Mouse (Mus musculus) kidney, postnatal 0 days (tissue): ENCODE measurements around the gene Usp38. TPM values are rescaled to one million over a fixed set of nuclear protein-coding genes. Genes with fewer than 3 reads are reported as not detected.

ENCODE experiments used
- ATAC-seq: fragments of 200-750 bp; cut with Nextera tagmentation; replicated peaks from 2 replicates; pipeline ENCODE4 v1.8.0; 2017; ENCODE audit warnings: low read depth, moderate number of reproducible peaks, moderate TSS enrichment, moderate library complexity; ENCODE audit not compliant: low FRiP score
- DNase-seq: peaks from one replicate; pipeline ENCODE4 v3.0.0-alpha.2; 2016; ENCODE audit warnings: low spot score
- H3K27ac ChIP-seq: fragments of 300-500 bp; sonication (generic); 2 replicates; pipeline ENCODE4 v1.5.1; 2014; ENCODE audit warnings: mild to moderate bottlenecking
- H3K27me3 ChIP-seq: fragments of 300-500 bp; sonication (generic); 2 replicates; pipeline ENCODE4 v1.6.1; 2014; ENCODE audit warnings: low read length, mixed read lengths; ENCODE audit not compliant: insufficient read depth
- H3K36me3 ChIP-seq: fragments of 300-500 bp; sonication (generic); 2 replicates; pipeline ENCODE4 v1.6.1; 2014; ENCODE audit warnings: low read length, mixed read lengths; ENCODE audit not compliant: insufficient read depth
- H3K4me1 ChIP-seq: fragments of 300-500 bp; sonication (generic); replicated peaks from 2 replicates; pipeline ENCODE4 v1.6.1; 2014; ENCODE audit warnings: antibody characterized with exemption, low read length, mixed read lengths; ENCODE audit not compliant: insufficient read depth
- H3K4me2 ChIP-seq: fragments of 300-500 bp; sonication (generic); 2 replicates; pipeline ENCODE4 v1.6.1; 2014; ENCODE audit warnings: mild to moderate bottlenecking, low read length, moderate library complexity, mixed read lengths
- H3K4me3 ChIP-seq: fragments of 300-500 bp; sonication (generic); replicated peaks from 2 replicates; pipeline ENCODE4 v1.5.1; 2014; ENCODE audit warnings: low read depth, low read length
- H3K9ac ChIP-seq: fragments of 300-500 bp; sonication (generic); 2 replicates; pipeline ENCODE4 v1.6.1; 2014; ENCODE audit warnings: low read depth, low read length
- H3K9me3 ChIP-seq: fragments of 300-500 bp; sonication (generic); replicated peaks from 2 replicates; pipeline ENCODE4 v1.6.1; 2016; ENCODE audit warnings: low read length, inconsistent platforms, mixed read lengths
- CTCF ChIP-seq: IDR thresholded peaks from 2 replicates; pipeline ENCODE4 v1.5.1; 2016; ENCODE audit warnings: antibody characterized with exemption, low read depth, mild to moderate bottlenecking, moderate library complexity
- whole genome bisulfite sequencing: fragments of 180-500 bp; shearing (Covaris S2); extraction: QIAGEN DNeasy Blood & Tissue Kit; methylation state at CpG from one replicate; pipeline ENCODE4 v1.1.7; 2014; 5-methylcytosine and 5-hydroxymethylcytosine counted together
- polyA plus RNA-seq: library from polyadenylated mRNA; unstranded; fragments of >200 nt; fragmentation: Nextera tagmentation; extraction: Ambion mirVana; gene quantifications from 2 replicates; pipeline ENCODE4 v1.2.1, GENCODE M21; 2015

The Usp38 gene
- polyA plus RNA-seq, 1 experiment from 2014 or later, result 15.8 TPM

GRCm38 (mm10) chr8:80991937-80992336, 22.8 kb downstream of the Usp38 start:
- peaks cover 25% of the 10 kb centered on the region for H3K36me3 ChIP-seq
- WGBS, result 43% methylated on average over 3 of the region's 3 CpGs
- DNase-seq, result peak; percentile 91

GRCm38 (mm10) chr8:80982829-80983228, 31.9 kb downstream of the Usp38 start:
- Histone ChIP-seq H3K27me3 (no peaks in the 10 kb centered on the region), H3K4me3 (no peak overlapping the region), H3K9ac (no peak overlapping the region), H3K36me3 (peaks cover 20% of the 10 kb centered on the region), H3K4me2 (no peak overlapping the region), H3K9me3 (no peaks in the 10 kb centered on the region), H3K4me1 (no peaks in the 10 kb centered on the region), H3K27ac (no peak overlapping the region)
- TF ChIP-seq CTCF, result no peak
- DNase-seq (no peak), ATAC-seq (no peak)
- WGBS, result 72% methylated on average over 4 of the region's 4 CpGs

More at GRCm38 (mm10) chr8:80991937-80992336, 22.8 kb downstream of the Usp38 start:
- ATAC-seq, result peak; percentile 89
- no peaks in the 10 kb centered on the region for H3K27me3 ChIP-seq
- H3K4me2 ChIP-seq, result no peak overlapping the region
- no peaks in the 10 kb centered on the region for H3K9me3 ChIP-seq
- TF ChIP-seq CTCF, result peak; percentile 82
- H3K9ac ChIP-seq, result no peak overlapping the region
- no peak overlapping the region for H3K27ac ChIP-seq
- H3K4me1 ChIP-seq, result no peaks in the 10 kb centered on the region
- H3K4me3 ChIP-seq, result no peak overlapping the region

GRCm38 (mm10) chr8:80981696-80982095, 33.0 kb downstream of the Usp38 start:
- H3K4me2 ChIP-seq, result no peak overlapping the region
- ATAC-seq (no peak), DNase-seq (no peak)
- H3K27ac ChIP-seq, result no peak overlapping the region
- no peaks in the 10 kb centered on the region for H3K9me3 ChIP-seq
- no peaks in the 10 kb centered on the region for H3K27me3 ChIP-seq
- WGBS, result 44% methylated on average over 9 of the region's 9 CpGs
- no peaks in the 10 kb centered on the region for H3K4me1 ChIP-seq
- peaks cover 20% of the 10 kb centered on the region for H3K36me3 ChIP-seq
- H3K9ac ChIP-seq, result no peak overlapping the region
- TF ChIP-seq CTCF, result no peak
- no peak overlapping the region for H3K4me3 ChIP-seq

GRCm38 (mm10) chr8:80980063-80980462, 34.7 kb downstream of the Usp38 start:
- WGBS, result 62% methylated on average over 4 of the region's 4 CpGs
- Histone ChIP-seq H3K4me3 (no peak overlapping the region), H3K27ac (no peak overlapping the region), H3K36me3 (peaks cover 12% of the 10 kb centered on the region), H3K9me3 (no peaks in the 10 kb centered on the region), H3K9ac (no peak overlapping the region), H3K27me3 (no peaks in the 10 kb centered on the region), H3K4me2 (no peak overlapping the region), H3K4me1 (no peaks in the 10 kb centered on the region)
- TF ChIP-seq CTCF, result no peak
- ATAC-seq (no peak), DNase-seq (no peak)

GRCm38 (mm10) chr8:80977231-80977630, 37.5 kb downstream of the Usp38 start:
- no peaks in the 10 kb centered on the region for H3K4me1 ChIP-seq
- 67% methylated on average over 1 of the region's 1 CpGs for WGBS
- peaks cover 6% of the 10 kb centered on the region; the same call in 1 of the 2 replicates for H3K36me3 ChIP-seq
- no peaks in the 10 kb centered on the region for H3K27me3 ChIP-seq
- no peak overlapping the region for H3K27ac ChIP-seq
- ATAC-seq (no peak), DNase-seq (no peak)
- no peak overlapping the region for H3K4me3 ChIP-seq
- TF ChIP-seq CTCF, result no peak
- H3K9me3 ChIP-seq, result no peaks in the 10 kb centered on the region
- H3K4me2 ChIP-seq, result no peak overlapping the region
- no peak overlapping the region for H3K9ac ChIP-seq

- WGBS, result 62% methylated on average over 7 of the region's 9 CpGs
- no peak for TF ChIP-seq CTCF
- ATAC-seq (no peak), DNase-seq (no peak)
- Histone ChIP-seq H3K4me1 (no peaks in the 10 kb centered on the region), H3K9me3 (no peaks in the 10 kb centered on the region), H3K4me2 (no peak overlapping the region), H3K27me3 (no peaks in the 10 kb centered on the region), H3K36me3 (no peaks in the 10 kb centered on the region), H3K27ac (no peak overlapping the region), H3K4me3 (no peak overlapping the region), H3K9ac (no peak overlapping the region)
These were observed 43.6 kb downstream of the Usp38 start for GRCm38 (mm10) chr8:80971150-80971549.

- Histone ChIP-seq H3K4me1 (no peaks in the 10 kb centered on the region), H3K9me3 (no peaks in the 10 kb centered on the region), H3K27me3 (no peaks in the 10 kb centered on the region), H3K27ac (no peak overlapping the region), H3K4me3 (no peak overlapping the region), H3K9ac (no peak overlapping the region), H3K4me2 (no peak overlapping the region), H3K36me3 (no peaks in the 10 kb centered on the region)
- peak; percentile 40 for DNase-seq
- 50% methylated on average over 11 of the region's 11 CpGs for WGBS
- no peak for ATAC-seq
- no peak for TF ChIP-seq CTCF
These were observed 44.6 kb downstream of the Usp38 start for GRCm38 (mm10) chr8:80970000-80970685.
